Mouse (Mus musculus): ENCODE measurements around the gene Mn1. TPM values are rescaled to one million over a fixed set of nuclear protein-coding genes. Genes with fewer than 3 reads are reported as not detected.

Gene Mn1
- total and polyA plus RNA-seq, 3 experiments: 0.05 TPM; not detected in 2

DNA sequence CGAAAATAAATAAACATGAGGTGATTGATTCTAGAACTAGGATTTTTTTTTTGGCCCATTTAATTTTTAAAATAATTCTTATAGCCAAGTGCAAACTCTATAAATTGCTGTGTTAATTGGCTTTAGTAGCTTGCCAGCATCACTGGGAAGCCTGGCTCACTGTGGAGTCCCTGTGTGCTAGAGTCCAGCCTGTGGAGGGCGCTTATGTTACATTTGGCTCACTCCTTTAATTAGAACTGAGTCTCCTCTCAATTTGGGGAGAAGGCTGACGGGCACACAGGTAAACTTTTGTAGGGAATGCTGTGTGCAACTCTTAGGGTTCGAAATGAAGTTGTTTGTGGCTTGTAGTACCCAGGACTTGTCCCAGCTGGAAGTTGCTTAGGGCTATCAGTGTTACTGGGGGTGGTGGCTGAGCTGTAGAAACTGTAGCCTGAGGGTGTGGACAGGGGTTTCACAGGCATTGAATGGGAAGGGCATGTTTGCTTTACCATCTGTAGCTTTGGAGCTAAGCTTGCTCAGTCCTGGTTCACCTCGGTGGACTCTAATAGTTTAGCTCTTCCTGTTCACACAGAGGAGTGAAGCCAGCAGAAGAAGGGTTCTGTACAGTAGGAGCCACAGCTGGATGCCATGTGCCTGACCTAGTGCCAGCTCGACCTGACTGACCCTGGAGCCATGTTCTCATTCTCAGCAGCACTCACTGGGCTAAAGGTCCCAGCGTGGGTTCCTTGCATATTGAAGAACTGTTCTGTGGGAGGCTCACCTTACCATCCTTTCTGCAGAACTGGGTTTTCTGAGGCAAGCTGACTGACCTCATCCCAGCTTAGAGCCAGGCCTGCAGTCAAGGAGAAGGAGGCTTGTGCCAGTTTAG is 38.8 kb upstream of the Mn1 start:
- Histone ChIP-seq H3K4me1 (ENCODE audit: insufficient read depth, low read depth, low read length) (no peaks in the 10 kb centered on the region), H3K27me3 (ENCODE audit: insufficient read depth, low read length) (no peaks in the 10 kb centered on the region), H3K4me3 (ENCODE audit: low read depth, low read length) (no peak overlapping the region), H3K36me3 (replicated peaks) (peaks cover 96% of the 10 kb centered on the region), H3K9me3 (replicated peaks) (no peaks in the 10 kb centered on the region)
- TF ChIP-seq CTCF (IDR thresholded peaks at IDR 0.05; ENCODE audit: low read depth, low read length) (no peak), GATA2 (IDR thresholded peaks at IDR 0.05; ENCODE audit: borderline replicate concordance, low read depth, low read length) (no peak), POLR2AphosphoS5 (IDR thresholded peaks at IDR 0.05; ENCODE audit: insufficient replicate concordance, low read depth, low read length) (no peak), TAL1 (conservative IDR thresholded peaks at IDR 0.05; ENCODE audit: low read depth, low read length) (no peak), GATA1 (IDR thresholded peaks at IDR 0.05; ENCODE audit: borderline replicate concordance, low read length) (no peak)
- ATAC-seq (ENCODE audit: extremely low read depth, insufficient number of reproducible peaks, low FRiP score, poor library complexity, severe bottlenecking) (no peak), DNase-seq (ENCODE audit: low spot score) (no peak)

DNA sequence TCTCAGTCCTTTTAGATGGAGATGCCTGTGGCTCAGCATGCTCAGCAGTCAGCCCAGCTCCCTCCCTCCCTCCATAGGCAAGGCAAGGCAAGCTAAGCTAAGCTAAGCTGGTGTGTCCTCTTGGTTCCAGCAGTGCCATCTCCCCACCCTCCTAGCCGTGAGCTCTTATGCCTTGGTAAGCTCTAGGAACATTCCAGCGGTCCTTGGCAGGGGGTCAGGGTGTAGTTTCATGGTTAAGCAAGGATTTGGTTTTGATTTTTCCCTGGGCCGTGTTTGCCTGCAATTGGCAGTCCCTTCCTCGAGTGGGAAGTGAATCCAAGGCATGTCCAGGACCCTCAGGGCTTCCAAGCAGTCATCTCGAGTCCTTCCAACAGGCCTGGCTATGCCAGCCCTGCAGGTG is 33.8 kb upstream of the Mn1 start:
- DNase-seq (ENCODE audit: low spot score) (no peak), ATAC-seq (ENCODE audit: extremely low read depth, insufficient number of reproducible peaks, low FRiP score, poor library complexity, severe bottlenecking) (no peak)
- Histone ChIP-seq H3K9me3 (replicated peaks) (no peaks in the 10 kb centered on the region), H3K4me1 (ENCODE audit: insufficient read depth, low read depth, low read length) (no peaks in the 10 kb centered on the region), H3K27me3 (ENCODE audit: insufficient read depth, low read length) (no peaks in the 10 kb centered on the region), H3K4me3 (ENCODE audit: low read depth, low read length) (no peak overlapping the region), H3K36me3 (replicated peaks) (peaks cover 97% of the 10 kb centered on the region)
- no peak for TF ChIP-seq CTCF (IDR thresholded peaks at IDR 0.05; ENCODE audit: low read depth, low read length)
- TF ChIP-seq GATA1 (IDR thresholded peaks at IDR 0.05; ENCODE audit: borderline replicate concordance, low read length): no peak
- no peak for TF ChIP-seq POLR2AphosphoS5 (IDR thresholded peaks at IDR 0.05; ENCODE audit: insufficient replicate concordance, low read depth, low read length)
- no peak for TF ChIP-seq TAL1 (conservative IDR thresholded peaks at IDR 0.05; ENCODE audit: low read depth, low read length)
- no peak for TF ChIP-seq GATA2 (IDR thresholded peaks at IDR 0.05; ENCODE audit: borderline replicate concordance, low read depth, low read length)

DNA sequence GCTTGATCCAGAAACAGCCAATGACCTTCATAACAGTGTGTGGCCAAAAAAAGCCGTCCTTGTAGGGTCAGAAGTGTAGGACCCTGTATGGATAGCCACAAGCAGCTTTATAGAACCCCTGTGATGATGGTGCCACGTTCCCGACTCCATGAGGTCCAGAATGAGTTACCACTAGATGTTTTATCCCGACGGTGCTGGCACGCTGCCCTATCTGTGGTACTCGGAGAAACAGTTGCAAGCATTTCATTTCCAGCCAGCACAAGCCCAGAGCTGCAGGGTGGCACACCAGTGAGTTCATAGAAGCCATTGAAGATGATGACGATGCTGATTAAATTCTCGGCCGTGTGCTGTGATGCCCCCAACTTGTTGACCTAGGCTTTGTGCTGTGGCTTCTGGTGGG is 26.3 kb upstream of the Mn1 start:
- peaks cover 55% of the 10 kb centered on the region for H3K36me3 ChIP-seq (replicated peaks)
- H3K4me3 ChIP-seq (ENCODE audit: low read depth, low read length): no peak overlapping the region
- no peak for ATAC-seq (ENCODE audit: extremely low read depth, insufficient number of reproducible peaks, low FRiP score, poor library complexity, severe bottlenecking)
- no peak for DNase-seq (ENCODE audit: low spot score)
- no peaks in the 10 kb centered on the region for H3K4me1 ChIP-seq (ENCODE audit: insufficient read depth, low read depth, low read length)
- no peak for TF ChIP-seq GATA2 (IDR thresholded peaks at IDR 0.05; ENCODE audit: borderline replicate concordance, low read depth, low read length)
- no peak for TF ChIP-seq CTCF (IDR thresholded peaks at IDR 0.05; ENCODE audit: low read depth, low read length)
- H3K27me3 ChIP-seq (ENCODE audit: insufficient read depth, low read length): no peaks in the 10 kb centered on the region
- H3K9me3 ChIP-seq (replicated peaks): no peaks in the 10 kb centered on the region

DNA sequence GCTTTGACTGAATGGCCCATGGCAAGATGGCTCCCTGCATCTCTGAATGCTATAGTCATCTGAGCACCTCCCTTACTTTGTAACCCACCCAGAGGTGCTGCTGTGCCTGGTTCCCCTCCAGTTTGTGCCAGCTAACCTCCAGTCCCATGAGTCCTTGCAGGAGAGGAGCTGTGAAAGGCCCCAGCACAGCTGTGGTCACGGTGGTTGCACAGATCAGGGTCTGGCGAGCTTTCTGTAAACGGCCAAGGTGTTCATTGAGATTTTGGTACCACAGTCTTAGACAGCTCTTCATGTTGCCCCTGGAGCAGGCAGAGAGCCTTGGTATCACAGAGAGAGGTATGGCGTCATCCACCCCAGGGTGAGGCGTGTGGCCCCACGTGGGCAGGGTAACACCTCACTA is 25.7 kb upstream of the Mn1 start:
- Histone ChIP-seq H3K27me3 (ENCODE audit: insufficient read depth, low read length) (no peaks in the 10 kb centered on the region), H3K4me1 (ENCODE audit: insufficient read depth, low read depth, low read length) (no peaks in the 10 kb centered on the region), H3K9me3 (replicated peaks) (no peaks in the 10 kb centered on the region), H3K4me3 (ENCODE audit: low read depth, low read length) (no peak overlapping the region), H3K36me3 (replicated peaks) (peaks cover 49% of the 10 kb centered on the region)
- DNase-seq (ENCODE audit: low spot score): no peak
- no peak for ATAC-seq (ENCODE audit: extremely low read depth, insufficient number of reproducible peaks, low FRiP score, poor library complexity, severe bottlenecking)
- TF ChIP-seq POLR2AphosphoS5 (IDR thresholded peaks at IDR 0.05; ENCODE audit: insufficient replicate concordance, low read depth, low read length) (no peak), GATA2 (IDR thresholded peaks at IDR 0.05; ENCODE audit: borderline replicate concordance, low read depth, low read length) (no peak), CTCF (IDR thresholded peaks at IDR 0.05; ENCODE audit: low read depth, low read length) (no peak), GATA1 (IDR thresholded peaks at IDR 0.05; ENCODE audit: borderline replicate concordance, low read length) (no peak), TAL1 (conservative IDR thresholded peaks at IDR 0.05; ENCODE audit: low read depth, low read length) (no peak)

DNA sequence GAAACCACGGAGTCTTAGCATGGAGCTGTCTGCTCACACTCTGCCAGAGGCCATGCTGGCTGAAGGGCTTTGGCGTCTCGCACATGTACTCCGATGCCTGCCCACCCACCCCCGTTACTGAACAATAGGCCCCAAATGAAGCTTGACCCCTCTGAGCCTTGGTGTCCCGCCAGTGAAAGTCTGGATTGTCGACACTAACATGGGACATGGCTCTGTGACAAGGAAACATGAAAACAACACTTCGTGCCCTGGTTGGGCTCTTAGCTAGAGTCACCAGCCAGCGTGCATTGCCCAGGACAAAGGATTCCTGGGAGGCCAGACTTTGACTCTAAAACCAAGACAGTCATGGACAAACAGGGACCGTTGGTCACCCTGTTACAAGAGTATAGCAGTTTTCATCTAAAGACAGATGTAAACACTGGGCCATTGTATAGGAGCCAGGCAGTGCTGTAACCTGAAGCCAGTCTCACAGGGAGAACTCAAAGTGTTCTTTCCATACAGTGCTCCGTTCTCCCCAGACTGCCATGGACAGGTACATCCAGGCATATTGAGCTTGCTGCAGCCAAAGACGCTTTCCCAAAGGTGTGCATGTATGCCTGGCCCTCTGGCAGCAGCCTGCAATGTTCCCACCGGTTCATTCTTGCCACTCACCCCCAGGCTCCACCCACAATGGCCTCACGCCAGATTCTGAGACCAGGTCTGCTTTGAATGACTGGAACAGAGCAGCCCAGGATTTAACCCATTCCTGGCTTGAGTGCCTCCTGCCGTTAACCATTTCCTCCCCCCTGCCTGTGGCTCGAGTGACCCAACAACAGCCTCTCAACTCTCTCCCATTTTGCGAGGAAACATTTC is 23.6 kb upstream of the Mn1 start:
- Histone ChIP-seq H3K36me3 (replicated peaks) (peaks cover 30% of the 10 kb centered on the region), H3K27me3 (ENCODE audit: insufficient read depth, low read length) (no peaks in the 10 kb centered on the region; the same call in 1 of the 2 replicates), H3K4me3 (ENCODE audit: low read depth, low read length) (no peak overlapping the region), H3K9me3 (replicated peaks) (peaks cover 3% of the 10 kb centered on the region; the same call in 1 of the 2 replicates), H3K4me1 (ENCODE audit: insufficient read depth, low read depth, low read length) (no peaks in the 10 kb centered on the region)
- no peak for DNase-seq (ENCODE audit: low spot score)
- ATAC-seq (ENCODE audit: extremely low read depth, insufficient number of reproducible peaks, low FRiP score, poor library complexity, severe bottlenecking): no peak
- TF ChIP-seq TAL1 (conservative IDR thresholded peaks at IDR 0.05; ENCODE audit: low read depth, low read length) (no peak), GATA1 (IDR thresholded peaks at IDR 0.05; ENCODE audit: borderline replicate concordance, low read length) (no peak), CTCF (IDR thresholded peaks at IDR 0.05; ENCODE audit: low read depth, low read length) (no peak), POLR2AphosphoS5 (IDR thresholded peaks at IDR 0.05; ENCODE audit: insufficient replicate concordance, low read depth, low read length) (no peak), GATA2 (IDR thresholded peaks at IDR 0.05; ENCODE audit: borderline replicate concordance, low read depth, low read length) (no peak)

Measured in G1E (cell line).